Mouse (Mus musculus) B cell, adult 2 months (primary cell): ENCODE measurements around the gene Mad1l1.

Source experiments
- DNase-seq, 2 experiments: peaks; one replicate each; pipeline ENCODE4 v3.0.0; 2022

Mad1l1 gene

DNA sequence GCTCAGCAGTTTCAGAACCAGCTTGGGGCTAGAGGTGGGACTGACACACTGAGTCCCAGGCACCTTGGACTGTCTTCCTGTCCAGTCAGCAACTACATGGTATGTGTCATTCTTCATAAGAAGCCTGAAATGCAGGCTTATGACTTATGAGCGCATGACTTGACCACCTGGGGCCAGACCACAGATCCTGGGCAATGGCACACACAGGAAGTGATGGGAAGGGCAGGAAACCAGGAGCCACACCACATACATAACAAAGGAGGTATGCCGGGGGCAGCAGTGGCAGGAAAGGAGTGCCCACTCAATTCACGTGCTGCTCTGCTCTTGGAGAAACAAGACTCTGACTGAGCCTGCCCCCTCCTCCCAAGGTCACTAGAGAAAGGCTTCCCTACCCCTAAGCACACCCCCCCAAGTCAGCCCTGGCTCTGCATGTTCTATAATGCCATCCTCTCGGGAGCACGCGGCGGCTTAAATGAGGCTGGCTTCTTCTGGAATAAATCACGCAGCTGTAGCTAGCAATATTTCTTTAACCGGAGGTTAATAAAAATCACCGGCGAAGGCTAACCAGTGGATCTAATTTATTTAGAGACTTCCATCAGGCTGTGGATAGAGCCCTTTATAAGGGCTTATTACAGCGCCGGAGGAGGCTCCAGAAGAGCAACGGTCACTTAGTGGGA lies 146.4 kb downstream of the Mad1l1 start:
- no peak for DNase-seq

DNA sequence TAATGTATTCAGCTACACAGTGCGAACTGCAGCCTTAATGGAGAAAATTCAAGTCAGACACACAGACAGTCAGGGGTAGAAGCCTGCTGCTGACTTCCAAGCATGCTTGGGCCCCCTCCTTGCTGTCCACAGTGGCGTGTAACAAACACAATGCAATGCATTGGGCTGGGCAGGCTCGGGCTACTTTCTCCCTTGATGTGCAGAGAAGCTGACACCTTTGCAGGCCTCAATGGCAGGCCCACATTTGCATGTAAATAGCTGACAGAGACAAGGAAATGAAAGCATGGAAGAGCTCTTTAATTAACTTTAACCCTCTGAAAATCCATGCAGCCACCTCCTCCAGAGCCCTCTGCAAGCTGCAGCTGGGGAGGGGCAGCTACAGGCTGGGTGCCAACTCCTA lies 147.3 kb downstream of the Mad1l1 start:
- no peak for DNase-seq

DNA sequence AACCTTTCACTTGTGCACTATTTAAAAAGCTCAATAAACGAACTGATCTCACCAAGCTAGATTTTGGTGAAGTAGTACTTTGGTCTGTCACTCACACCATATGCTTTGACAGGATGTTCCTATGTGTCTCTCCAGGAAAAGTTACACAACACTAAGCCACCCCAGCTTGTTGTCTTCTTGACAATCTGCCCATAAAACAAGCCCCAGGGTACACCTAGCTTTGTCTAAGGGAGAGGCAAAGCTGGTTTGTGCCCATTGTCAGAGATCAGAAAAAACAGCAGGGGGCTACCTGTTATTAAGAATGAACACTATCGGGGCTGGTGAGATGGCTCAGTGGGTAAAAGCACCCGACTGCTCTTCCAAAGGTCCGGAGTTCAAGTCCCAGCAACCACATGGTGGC lies 148.2 kb downstream of the Mad1l1 start:
- DNase-seq = no peak

DNA sequence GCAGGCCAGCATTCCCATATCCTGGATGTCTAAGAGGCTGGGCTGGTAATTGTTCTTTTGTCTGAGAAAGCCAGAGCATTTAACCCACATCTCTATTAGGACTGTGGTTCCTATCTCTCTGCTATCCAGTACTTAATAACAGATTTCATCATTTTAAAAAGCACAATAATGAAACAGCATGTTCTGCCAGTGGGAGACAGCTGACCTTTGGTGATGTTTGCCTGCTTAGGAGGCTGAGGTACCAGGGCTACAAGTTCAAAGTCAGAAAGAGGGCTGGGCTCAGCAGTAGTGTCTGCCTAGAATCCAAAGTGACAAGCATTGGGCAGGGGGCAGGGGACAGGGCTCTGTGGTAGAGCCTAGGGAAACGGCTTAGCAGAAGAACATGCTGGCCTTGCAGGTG lies 149.6 kb downstream of the Mad1l1 start:
- DNase-seq = no peak

DNA sequence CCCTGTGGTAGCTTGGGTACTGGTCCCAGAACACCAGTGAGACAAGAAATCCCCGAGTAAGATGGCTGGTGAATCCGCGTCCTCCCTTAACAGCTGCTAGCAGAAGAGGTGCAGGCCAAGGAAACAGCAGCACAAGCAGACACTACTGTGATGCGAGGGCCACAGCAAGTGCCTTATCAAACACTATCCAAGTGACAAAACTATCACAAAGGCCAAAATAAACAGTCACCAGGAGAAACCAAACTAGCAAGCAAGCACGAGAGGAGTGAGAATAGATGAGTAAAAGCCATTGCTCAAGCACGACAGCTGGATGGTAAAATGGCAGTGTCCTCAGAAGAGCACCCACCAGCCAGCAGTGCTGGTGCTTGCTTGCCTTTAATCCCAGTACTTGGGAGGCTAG lies 153.8 kb downstream of the Mad1l1 start:
- no peak for DNase-seq

DNA sequence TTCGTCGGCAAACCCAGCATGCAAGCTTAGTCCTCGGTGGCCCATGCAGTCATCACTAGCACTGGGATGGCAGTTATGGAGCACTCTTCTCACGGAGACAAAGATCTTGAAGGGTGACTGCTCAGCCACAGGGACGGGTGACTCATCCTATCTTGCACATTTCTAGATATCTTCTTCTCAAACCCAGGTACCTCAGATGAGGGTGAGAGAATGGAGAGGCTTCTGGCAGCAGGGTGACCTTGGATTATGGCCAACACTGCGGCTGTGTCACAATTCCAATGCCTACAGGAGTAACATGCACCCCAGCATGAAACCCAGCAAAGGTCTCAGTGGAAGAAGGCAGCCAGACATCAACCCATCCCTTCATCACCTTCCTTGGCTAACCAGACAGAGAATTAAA lies 154.3 kb downstream of the Mad1l1 start:
- DNase-seq = no peak

DNA sequence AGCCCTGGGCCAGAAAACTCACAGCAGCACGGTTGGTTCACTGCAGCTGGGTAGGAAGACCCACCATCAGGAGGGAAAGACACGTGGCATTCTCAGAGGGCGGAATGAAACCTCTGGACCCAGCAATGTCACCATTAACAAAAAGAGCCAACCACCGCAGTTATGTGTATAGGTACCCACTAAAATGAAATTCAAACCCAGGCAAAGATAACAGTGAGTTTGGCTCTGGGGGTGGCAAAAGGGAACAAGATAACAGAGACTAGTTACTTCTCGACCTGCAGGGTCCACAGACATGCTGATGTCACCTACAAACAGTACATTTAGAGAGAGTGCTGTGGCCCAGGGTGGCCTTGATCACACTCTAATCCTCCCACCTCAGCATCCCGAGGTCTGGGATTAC lies 157.4 kb downstream of the Mad1l1 start:
- no peak for DNase-seq

DNA sequence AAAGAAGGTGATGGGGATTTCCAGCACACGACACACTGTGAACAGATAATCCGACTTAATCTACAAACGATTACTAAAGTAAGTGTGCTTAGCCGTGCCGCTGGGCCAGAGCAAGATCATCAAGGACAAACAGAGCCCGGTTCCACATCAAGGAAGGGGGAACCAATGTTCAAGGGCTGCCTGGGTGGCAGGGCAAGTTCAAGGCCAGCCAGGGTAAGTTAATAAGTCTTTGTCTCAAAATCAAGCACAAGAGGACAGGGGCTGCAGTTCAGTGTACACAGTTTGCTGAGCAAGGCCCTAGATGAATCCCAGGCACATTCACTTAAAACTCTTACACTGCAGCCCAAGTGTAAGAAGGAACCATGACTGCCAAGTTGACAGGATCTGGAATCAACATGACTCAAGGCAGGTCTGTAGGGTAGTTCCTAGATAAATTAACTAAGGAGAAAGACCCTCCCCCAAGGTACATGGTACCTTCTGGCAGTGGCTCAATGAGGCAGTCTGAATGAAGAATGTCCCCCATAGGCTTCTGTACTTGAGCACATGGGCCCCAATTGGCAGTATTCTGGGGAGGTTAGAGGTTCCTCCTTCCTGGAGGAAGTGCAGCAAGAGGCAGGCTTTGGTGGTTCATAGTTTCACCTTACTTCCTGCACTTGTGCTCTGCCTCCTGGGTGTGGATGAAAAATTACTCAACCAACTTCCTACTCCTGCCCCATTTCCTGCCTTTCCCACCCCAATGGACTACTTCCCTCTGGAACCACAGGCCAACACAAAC lies 159.1 kb downstream of the Mad1l1 start:
- no peak for DNase-seq

DNA sequence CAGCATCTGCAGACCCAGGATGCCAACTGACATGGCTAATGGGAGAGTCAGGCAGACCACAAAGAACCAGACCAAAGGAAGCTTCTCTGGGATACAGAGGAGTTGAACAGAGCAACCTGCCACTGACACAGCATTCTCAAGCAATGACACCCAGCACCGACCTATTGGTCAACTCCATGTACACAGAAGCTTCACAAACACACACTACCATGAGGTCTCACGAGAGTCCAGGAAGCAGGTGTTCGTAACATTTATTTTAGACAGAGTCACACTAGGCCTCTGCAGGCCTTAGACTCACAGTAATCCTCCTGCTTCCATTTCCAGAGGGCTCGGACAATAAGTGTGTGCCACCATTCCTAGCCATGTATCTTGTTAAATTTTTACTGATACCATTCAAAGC lies 162.3 kb downstream of the Mad1l1 start:
- no peak for DNase-seq

DNA sequence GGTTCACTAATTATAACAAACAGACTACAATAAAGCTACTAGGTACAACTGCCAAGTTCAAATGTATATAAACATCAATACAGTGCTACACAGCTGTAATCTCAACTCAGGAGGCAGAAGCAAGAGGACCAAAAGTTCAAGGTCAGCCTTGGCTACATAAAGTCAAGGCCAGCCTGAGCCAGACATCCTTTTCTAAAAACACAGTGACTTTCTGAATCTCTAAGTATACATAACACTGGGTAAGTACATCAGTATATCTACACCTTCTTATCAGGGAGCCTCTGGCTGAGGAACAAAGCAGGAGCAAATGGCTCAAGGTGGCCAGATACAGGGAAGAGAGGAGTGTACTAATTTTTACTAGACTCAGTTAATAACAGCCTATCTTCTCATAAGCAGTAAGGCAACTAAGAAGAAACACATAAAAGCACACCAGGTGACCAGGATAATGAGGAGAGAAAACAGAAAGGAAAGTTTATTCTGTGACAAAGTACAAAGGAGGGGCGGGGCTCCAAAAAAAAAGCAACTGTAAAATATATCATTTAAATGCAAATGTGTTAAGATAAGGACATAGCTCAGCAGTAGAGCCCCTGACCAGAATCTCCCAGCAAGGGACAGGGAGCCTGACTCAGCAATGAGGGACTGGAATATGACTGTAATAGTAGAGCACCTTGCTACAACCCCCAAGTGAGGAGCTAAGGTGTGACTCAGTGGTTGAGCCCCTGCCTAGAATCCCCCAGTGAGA lies 163.3 kb downstream of the Mad1l1 start:
- DNase-seq = no peak

DNA sequence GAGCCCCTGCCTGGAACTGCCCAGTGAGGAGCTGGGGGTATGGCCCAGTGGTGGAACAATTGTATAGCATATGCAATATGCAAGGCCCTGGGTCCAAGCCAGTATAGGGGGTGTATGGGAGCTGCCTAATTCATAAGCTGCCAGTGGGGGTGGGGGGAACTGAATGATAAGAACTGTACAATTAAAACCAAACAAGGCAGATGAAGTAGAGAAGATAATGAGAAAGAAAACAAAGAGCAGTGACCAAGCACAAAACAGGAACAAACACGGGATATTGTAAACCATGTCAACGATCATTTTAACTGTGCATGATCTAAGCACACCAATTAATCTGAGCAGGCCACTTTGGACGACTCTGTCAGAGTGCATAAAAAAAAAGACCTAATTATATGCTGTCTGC lies 167.2 kb downstream of the Mad1l1 start:
- DNase-seq = no peak

DNA sequence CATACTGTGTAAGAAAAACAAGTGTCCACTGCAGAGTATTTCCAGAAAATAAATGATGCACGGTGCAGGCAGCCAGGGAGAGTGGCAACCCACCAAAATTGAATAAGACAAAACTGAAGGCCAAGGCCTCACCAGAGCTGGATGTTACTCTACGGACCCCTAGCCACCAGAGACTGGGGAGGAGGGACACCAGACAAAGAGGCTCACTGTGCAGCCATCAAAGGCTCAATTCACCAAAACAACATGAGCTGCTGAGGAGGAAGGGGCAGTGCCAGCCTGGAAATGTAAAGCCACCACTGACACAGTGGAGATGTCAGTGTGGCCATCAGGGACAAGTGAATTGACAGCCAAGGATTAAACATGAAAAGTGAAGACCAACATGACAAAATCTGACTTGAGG lies 169.5 kb downstream of the Mad1l1 start:
- no peak for DNase-seq

DNA sequence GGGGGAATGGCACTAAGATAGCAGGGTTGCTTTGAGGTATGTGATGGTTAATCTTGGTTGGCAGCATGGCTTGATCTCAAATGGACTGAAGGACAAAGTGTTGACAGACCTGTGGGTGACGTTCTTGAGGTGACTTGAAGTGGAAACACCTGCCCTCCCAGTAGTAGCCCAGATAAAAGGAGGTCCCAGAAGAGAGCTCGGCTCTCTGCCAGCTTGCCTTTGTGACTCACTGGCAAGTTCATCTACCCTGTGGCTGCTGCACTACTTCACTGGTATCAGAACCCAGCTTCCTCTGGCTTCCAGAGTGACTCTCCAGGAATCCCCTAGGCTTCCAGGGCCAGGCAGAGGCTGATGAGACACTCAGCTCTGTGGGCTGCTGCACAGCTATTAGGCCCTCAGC lies 170.2 kb downstream of the Mad1l1 start:
- no peak for DNase-seq

DNA sequence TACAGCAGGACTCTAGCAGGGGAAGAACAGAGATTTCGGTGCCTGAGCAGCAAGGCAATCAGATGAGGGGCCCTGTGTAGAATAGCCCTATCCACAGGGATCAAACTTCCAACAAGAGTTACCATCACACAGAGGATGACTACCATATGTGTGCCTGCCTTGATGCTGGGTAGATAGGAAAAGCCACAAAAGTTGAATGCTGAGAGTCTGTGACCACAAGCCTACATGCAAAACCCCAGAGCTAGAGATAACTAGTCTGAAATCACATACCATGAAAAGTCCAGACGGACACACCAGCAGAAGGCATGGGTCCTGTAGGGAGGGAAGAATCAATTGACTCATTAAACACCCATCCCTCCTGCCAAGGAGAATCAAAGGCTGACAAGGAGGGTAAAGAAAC lies 170.7 kb downstream of the Mad1l1 start:
- no peak for DNase-seq

DNA sequence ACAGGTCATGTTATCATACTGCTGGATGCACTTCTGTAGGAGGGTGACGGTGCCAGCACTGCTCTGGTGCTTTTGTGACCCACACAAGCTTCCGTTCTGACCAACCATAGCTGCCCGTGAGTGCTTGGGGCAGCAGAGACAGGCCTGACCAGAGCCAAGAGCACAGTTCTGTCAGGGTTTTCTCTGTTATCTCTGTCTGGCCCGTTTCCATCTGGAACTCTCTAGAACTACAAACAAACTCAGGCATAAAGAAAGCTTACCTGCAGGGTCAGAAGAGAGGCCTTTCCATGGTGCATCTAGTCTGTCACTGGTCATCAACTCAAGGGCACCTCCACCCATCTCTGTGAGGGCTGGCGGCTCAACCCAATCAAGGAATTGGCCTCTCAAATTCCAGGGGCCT lies 171.2 kb downstream of the Mad1l1 start:
- no peak for DNase-seq

DNA sequence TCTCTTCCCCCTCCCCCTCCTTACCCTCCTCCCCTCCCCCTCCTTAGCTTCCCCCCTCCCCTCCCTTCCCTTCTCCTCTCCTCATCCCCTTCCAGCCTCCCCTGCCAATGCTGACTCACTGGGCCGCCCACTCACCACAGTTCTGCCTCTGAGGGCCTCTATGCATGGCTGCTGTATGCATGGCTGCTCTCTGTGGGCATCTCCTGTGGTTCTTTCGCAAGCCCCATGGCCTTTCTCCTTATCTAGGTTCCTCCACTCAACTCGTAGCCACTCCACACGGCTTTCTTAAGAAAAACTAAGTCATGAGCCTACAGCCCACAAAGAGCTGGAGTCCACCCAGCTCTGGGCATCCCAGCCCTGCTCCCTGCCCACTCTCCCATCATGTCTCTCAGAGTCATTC lies 172.1 kb downstream of the Mad1l1 start:
- no peak for DNase-seq

DNA sequence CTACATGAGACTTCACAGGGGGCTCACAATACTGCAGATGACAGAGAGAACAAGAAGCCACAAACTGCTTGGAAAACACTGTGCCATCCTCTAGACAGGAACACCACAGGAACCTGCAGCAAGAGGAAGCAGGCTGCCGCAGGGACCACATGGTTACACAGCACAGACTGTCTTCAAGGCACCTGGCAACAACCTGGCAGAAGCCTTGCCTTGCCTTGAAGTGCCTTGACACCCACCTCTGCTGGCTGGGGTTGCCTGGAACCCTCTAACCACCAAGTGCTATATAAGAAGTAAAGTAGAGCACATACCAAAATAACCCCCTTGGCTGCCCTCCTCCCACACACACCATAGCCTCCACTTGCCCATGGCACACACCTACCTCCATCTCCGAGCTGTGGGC lies 177.8 kb downstream of the Mad1l1 start:
- DNase-seq = no peak

DNA sequence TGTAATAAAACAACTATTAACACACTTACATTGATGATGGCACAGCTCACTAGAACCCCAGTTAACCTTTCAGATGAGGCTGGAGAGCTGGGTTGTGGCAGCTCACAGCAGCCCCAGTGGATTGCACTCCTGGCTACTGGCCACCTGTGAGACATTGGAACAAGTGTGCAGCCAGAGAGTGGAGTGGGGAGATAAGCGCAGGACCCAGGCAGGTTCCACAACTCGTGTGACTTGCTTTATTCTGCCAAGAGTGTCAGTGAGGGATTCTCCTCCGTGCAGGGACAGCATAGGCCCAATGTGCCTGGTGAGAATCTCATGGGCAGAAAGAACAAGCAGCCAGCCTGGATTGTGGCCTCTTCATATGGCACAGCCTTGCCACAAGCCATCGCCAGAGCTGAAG lies 180.0 kb downstream of the Mad1l1 start:
- DNase-seq = no peak

DNA sequence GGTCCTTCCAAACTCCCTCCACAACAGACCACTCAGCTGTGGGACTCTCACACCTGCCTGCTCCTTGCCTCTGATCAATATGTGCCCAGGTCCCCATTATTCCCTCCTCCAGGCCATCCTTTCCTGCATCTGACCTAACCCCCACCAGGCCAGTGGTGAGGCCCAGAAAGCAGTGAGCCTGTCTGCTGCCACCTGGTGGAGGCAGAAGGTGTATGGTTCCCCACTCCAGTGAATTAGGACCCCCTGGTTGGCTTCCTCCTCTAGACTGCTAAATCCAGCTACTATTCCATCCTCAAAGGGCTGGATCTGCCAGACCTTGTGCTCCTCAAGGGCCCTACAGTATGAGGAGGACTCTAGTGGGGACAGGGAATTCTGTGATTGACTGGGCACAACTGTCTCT lies 181.1 kb downstream of the Mad1l1 start:
- peak; percentile 40 for DNase-seq

DNA sequence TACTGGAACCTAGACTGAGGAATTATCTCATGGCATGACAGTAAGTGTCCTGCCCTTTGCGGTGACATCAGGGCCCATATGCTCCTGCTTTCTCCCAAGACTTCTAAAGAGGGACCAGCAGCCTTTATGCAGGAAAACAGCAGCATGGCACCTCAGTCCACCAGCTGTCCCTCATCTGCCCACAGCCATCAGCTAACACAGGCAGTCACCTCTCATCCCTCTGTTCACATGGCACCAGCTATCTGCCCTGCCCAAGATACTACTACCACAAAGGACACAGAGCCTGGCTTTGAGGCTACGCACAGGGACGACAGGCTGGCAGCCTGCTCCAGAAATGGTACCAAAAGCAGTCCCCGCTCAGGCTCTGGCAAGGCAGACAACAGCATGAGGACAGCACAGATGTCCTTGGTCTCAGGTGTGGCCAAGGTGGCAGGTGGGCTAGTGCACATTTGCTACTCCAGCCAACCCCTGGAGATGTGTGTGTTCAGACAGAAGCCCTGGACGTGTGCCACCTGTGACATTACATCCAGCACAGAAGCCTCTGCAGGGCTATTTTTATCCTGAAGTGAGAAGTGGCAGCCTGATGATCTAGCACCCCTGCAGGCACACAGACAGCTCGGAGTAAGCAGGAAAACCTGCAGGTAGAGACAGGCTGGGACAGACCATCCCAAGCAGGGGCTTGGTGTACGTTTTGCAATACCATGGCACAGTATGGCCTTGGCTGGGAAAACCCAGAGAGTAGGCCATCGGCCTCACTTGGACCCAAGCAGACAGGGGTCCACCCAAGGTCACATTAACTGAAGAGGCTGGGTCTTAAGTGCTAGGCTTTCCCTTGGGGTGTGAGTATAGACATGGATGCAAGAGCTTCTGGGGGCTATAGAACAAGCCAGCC lies 185.4 kb downstream of the Mad1l1 start:
- DNase-seq = no peak

DNA sequence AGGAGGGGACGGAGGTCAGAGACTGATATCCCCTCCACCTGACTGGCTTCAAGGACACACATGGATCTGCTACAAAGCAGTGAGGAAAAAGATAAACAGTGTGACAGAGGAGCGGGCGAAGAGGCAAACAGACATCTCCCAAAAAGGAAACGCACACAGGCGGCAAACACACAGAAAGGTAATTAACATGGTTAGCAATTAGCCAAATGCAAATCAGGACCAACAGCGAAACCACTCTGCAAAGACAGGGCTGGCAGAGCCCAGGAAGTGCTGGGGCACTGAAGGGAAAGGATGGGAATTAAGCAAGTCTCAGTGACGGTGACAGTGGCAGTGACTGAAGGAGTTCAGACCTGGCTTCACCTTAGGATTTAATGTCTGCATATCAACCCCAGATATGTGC lies 187.3 kb downstream of the Mad1l1 start:
- no peak for DNase-seq

DNA sequence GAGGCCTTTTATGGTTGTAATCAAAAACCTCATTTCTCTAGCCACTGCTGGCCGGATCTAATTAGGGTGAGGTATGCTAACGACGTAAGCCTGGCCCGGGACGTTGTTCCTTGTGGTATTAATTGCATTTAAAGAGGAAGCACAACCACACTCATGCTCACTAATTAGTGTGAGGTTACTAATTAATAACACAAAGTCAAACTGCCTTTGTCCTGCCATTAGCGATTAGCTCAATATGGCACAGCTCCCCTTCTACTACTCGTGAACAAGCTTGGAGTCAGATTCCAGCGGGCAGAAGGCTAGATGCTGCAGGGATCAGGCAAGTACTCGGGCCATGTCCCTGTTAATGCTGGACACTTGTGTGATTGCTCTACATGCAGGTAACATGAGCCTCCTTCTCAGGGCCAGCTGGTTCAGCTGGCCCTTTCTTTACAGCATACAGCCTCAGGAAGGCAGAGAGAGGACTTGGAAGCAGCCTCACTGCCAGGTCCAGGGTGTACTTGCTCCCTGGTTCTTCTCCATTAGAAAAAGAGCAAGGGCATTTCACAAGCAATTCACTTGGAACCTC lies 192.9 kb downstream of the Mad1l1 start:
- no peak for DNase-seq

DNA sequence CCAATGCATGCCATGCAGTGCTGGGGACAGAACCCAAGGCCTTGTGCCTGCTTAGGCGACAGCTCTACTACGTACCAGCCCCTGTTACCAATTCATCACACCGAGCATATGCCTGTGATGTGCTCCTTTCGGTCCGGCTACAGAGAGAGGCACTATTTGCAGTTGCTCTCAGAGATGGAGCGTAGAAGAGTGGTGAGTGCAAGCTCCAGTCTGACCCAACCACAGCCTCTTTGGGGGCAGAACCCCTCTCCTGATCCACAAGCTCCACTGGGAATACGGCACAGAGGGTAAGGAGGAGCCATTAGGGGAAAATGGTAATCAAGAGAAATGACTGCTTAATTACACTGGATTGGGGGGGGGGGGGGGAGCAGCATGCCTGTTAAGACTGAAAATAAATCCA lies 193.4 kb downstream of the Mad1l1 start:
- DNase-seq = no peak
